10 mouse cellular contexts compared by ENCODE assay signal in genomic region chr3:53004406-53005114, GRCm38 (mm10). TPM values are rescaled to one million over a fixed set of nuclear protein-coding genes. Genes with fewer than 3 reads are reported as not detected.
DNase-seq lines count a peak whose midpoint lies in the region; ATAC-seq and TF ChIP-seq lines count a peak whose summit lies in the region.
"Had no signal": no experiment of that assay in that cellular context is flagged by ENCODE, and none has a peak within 500 bp of the region (broad histone marks: within the 10 kb centered on the region; RNA-seq: fewer than 3 reads in every experiment).

No protein-coding gene starts in this region.

- WGBS in embryonic facial prominence, embryonic 11.5 days: 76% methylated on average over 2 of the region's 2 CpGs
- WGBS in embryonic facial prominence, embryonic 10.5 days: 72% methylated on average over 2 of the region's 2 CpGs
- 67% methylated on average over 2 of the region's 2 CpGs for WGBS in stomach, postnatal 0 days

- H3K4me1 ChIP-seq in embryonic facial prominence, embryonic 11.5 days (ENCODE audit: control insufficient read depth, insufficient read depth, low read length): no peaks in the 10 kb centered on the region
- no peaks in the 10 kb centered on the region for H3K4me1 ChIP-seq in embryonic facial prominence, embryonic 10.5 days
- H3K4me1 ChIP-seq in stomach, postnatal 0 days (replicated peaks; ENCODE audit: control insufficient read depth, insufficient read depth): no peaks in the 10 kb centered on the region

- peaks cover 5% of the 10 kb centered on the region; the same call in 1 of the 2 replicates for H3K36me3 ChIP-seq in embryonic facial prominence, embryonic 11.5 days (replicated peaks; ENCODE audit: control insufficient read depth, insufficient read depth, low read depth, low read length)
- H3K36me3 ChIP-seq in embryonic facial prominence, embryonic 10.5 days (replicated peaks): peaks cover 76% of the 10 kb centered on the region
- peaks cover 12% of the 10 kb centered on the region for H3K36me3 ChIP-seq in stomach, postnatal 0 days (ENCODE audit: control insufficient read depth, insufficient read depth, low read length)

- peak; percentile 83 for TF ChIP-seq CTCF in stomach, postnatal 0 days (IDR thresholded peaks at IDR 0.05; ENCODE audit: low read depth)

- no peak overlapping the region for H3K4me3 ChIP-seq in embryonic facial prominence, embryonic 11.5 days (ENCODE audit: low read depth, low read length)
- H3K4me3 ChIP-seq in embryonic facial prominence, embryonic 10.5 days: no peak overlapping the region
- no peak overlapping the region for H3K4me3 ChIP-seq in stomach, postnatal 0 days (ENCODE audit: low read depth, low read length)
- H3K4me3 ChIP-seq: megakaryocyte, embryonic 14.5 days had no signal

- intact Hi-C loops in left cerebral cortex, postnatal 25 days (cut with DNase I): loop anchor here (2.0 kb wide), 1 partner anchor 748 kb away; no protein-coding TSS in a partner anchor
- intact Hi-C loops in left cerebral cortex, postnatal 36 days (cut with DNase I): loop anchor here (5.0 kb wide), 1 partner anchor 747 kb away; no protein-coding TSS in a partner anchor

- no peak for TF ChIP-seq EP300 in stomach, postnatal 0 days (optimal IDR thresholded peaks at IDR 0.05)

- peak; percentile 72 for DNase-seq in embryonic facial prominence, embryonic 11.5 days (ENCODE audit: low spot score)
- DNase-seq in embryonic facial prominence, embryonic 10.5 days (ENCODE audit: low spot score): no peak
- peak; percentile 41 to 66 for DNase-seq in left cerebral cortex, postnatal 25 days (ENCODE audit: low spot score in 2 of 2)
- DNase-seq in left cerebral cortex, postnatal 36 days (ENCODE audit: low spot score in 2 of 2): no peak
- peak; percentile 20 for DNase-seq in T-cell, adult 2 months (ENCODE audit: low spot score)
- no peak for DNase-seq in stomach, postnatal 0 days (ENCODE audit: low spot score)
- no peak for DNase-seq in cerebellum, adult 8-10 months

- no peak for ATAC-seq in embryonic facial prominence, embryonic 11.5 days (replicated peaks; ENCODE audit: insufficient number of reproducible peaks, low FRiP score, low TSS enrichment, low read depth)
- peak; percentile 67 for ATAC-seq in inflammation-experienced regulatory T-cells, adult 6 months
- ATAC-seq in stomach, postnatal 0 days (ENCODE audit: low FRiP score, low TSS enrichment): no peak

- no peaks in the 10 kb centered on the region for H3K27me3 ChIP-seq in embryonic facial prominence, embryonic 11.5 days (ENCODE audit: control insufficient read depth, insufficient read depth, low read length)
- H3K27me3 ChIP-seq in embryonic facial prominence, embryonic 10.5 days (replicated peaks; ENCODE audit: low read depth, poor library complexity, severe bottlenecking): no peaks in the 10 kb centered on the region
- no peaks in the 10 kb centered on the region for H3K27me3 ChIP-seq in stomach, postnatal 0 days (ENCODE audit: control insufficient read depth, insufficient read depth, low read length)
- H3K27me3 ChIP-seq: megakaryocyte, embryonic 14.5 days had no signal

- H3K4me2 ChIP-seq in embryonic facial prominence, embryonic 11.5 days (ENCODE audit: low read depth, low read length): no peak overlapping the region
- H3K4me2 ChIP-seq in stomach, postnatal 0 days (replicated peaks; ENCODE audit: low read depth): no peak overlapping the region

- no peak overlapping the region for H3K9ac ChIP-seq in embryonic facial prominence, embryonic 11.5 days (replicated peaks; ENCODE audit: low read length)
- H3K9ac ChIP-seq in stomach, postnatal 0 days (ENCODE audit: low read length): no peak overlapping the region

- no peaks in the 10 kb centered on the region for H3K9me3 ChIP-seq in embryonic facial prominence, embryonic 11.5 days (replicated peaks; ENCODE audit: control insufficient read depth, low read length)
- no peaks in the 10 kb centered on the region for H3K9me3 ChIP-seq in embryonic facial prominence, embryonic 10.5 days
- H3K9me3 ChIP-seq in stomach, postnatal 0 days (ENCODE audit: control insufficient read depth, low read length): no peaks in the 10 kb centered on the region
- H3K9me3 ChIP-seq: G1E; megakaryocyte, embryonic 14.5 days had no signal

- no peak overlapping the region for H3K27ac ChIP-seq in embryonic facial prominence, embryonic 11.5 days (replicated peaks; ENCODE audit: low read depth, low read length)
- no peak overlapping the region for H3K27ac ChIP-seq in embryonic facial prominence, embryonic 10.5 days (replicated peaks)
- H3K27ac ChIP-seq in stomach, postnatal 0 days (replicated peaks): no peak overlapping the region

RNA-seq across cellular contexts. Expression of gene Cog6, which starts 12.5 kb away (rescaled TPM):
- polyA plus RNA-seq in embryonic facial prominence, embryonic 11.5 days (2014; fragmentation: Nextera tagmentation; extraction: Ambion mirVana): 50.8 and 54.2 TPM in 2 replicates
- polyA plus RNA-seq in embryonic facial prominence, embryonic 10.5 days (2016; fragmentation: Nextera tagmentation; extraction: Ambion mirVana): 37.1 and 39.7 TPM in 2 replicates
- total RNA-seq in left cerebral cortex, postnatal 25 days (2021): 10 to 100 TPM; 39.6 to 40.3 TPM
- total RNA-seq in left cerebral cortex, postnatal 36 days (2021): 10 to 100 TPM; 35.7 to 43.9 TPM
- 10 to 100 TPM; 18.9 to 23.4 (median 20.0) TPM for polyA plus RNA-seq in inflammation-experienced regulatory T-cells, adult 6 months (2017; shearing (Covaris generic))
- 25.1 and 25.7 TPM in 2 replicates for polyA plus RNA-seq in stomach, postnatal 0 days (2015; fragmentation: Nextera tagmentation; extraction: Ambion mirVana)

RNA-seq across cellular contexts. Expression of gene Lhfp, which starts 36.8 kb away (rescaled TPM):
- 29.2 and 33.3 TPM in 2 replicates for polyA plus RNA-seq in embryonic facial prominence, embryonic 11.5 days (2014; fragmentation: Nextera tagmentation; extraction: Ambion mirVana)
- polyA plus RNA-seq in embryonic facial prominence, embryonic 10.5 days (2016; fragmentation: Nextera tagmentation; extraction: Ambion mirVana): 20.6 and 26.1 TPM in 2 replicates
- total RNA-seq in left cerebral cortex, postnatal 25 days (2021): 10 to 100 TPM; 30.6 to 34.5 TPM
- total RNA-seq in left cerebral cortex, postnatal 36 days (2021): 10 to 100 TPM; 29.8 to 35.1 TPM
- polyA plus RNA-seq in inflammation-experienced regulatory T-cells, adult 6 months (2017; shearing (Covaris generic)): not detected
- polyA plus RNA-seq in stomach, postnatal 0 days (2015; fragmentation: Nextera tagmentation; extraction: Ambion mirVana): 37.4 and 39.3 TPM in 2 replicates

Comparison
In these comparisons a context has a peak if more than half of its experiments do, and no peak if none do; other contexts are left out.
1. DNase-seq: peak in embryonic facial prominence, embryonic 11.5 days (single experiment), left cerebral cortex, postnatal 25 days (2 of 2) and T-cell, adult 2 months (single experiment); none in embryonic facial prominence, embryonic 10.5 days (single experiment), left cerebral cortex, postnatal 36 days (0 of 2), stomach, postnatal 0 days (single experiment) and cerebellum, adult 8-10 months (single experiment).
2. RNA of gene Lhfp, which starts 36.8 kb away (polyA plus RNA-seq): 37.4 to 39.3 TPM in stomach, postnatal 0 days, 29.2 to 33.3 TPM in embryonic facial prominence, embryonic 11.5 days and 20.6 to 26.1 TPM in embryonic facial prominence, embryonic 10.5 days; not detected in inflammation-experienced regulatory T-cells, adult 6 months; every median in the first group is over 10 times any median in the second.